Mouse (Mus musculus) cerebellum, adult 2 months (tissue): ENCODE results near the gene Npy4r. TPM values are rescaled to one million over a fixed set of nuclear protein-coding genes. Genes with fewer than 3 reads are reported as not detected.
A peak's percentile ranks its signal among the peaks of the same experiment; 100 is the strongest.

Experiments
- DNase-seq, 2 experiments: peaks; one replicate each; pipeline ENCODE4 v3.0.0; 2021
- H3K27ac ChIP-seq: fragments of 200-500 bp; 2 replicates; pipeline ENCODE4 v1.5.1; 2012; ENCODE audit warnings: low read length, control low read depth, inconsistent platforms; ENCODE audit not compliant: insufficient read depth
- H3K27me3 ChIP-seq: fragments of 200-500 bp; 2 replicates; pipeline ENCODE4 v1.6.1; 2012; ENCODE audit warnings: inconsistent platforms, mild to moderate bottlenecking, low read length, moderate library complexity; ENCODE audit not compliant: control insufficient read depth, insufficient read depth
- H3K4me1 ChIP-seq: fragments of 200-500 bp; 2 replicates; pipeline ENCODE4 v1.6.1; 2011; ENCODE audit warnings: low read length; ENCODE audit not compliant: control insufficient read depth, insufficient read depth
- H3K4me3 ChIP-seq: fragments of 200-500 bp; replicated peaks from 2 replicates; pipeline ENCODE3; 2011; ENCODE audit warnings: mild to moderate bottlenecking, low read depth, low read length, control low read depth; ENCODE audit not compliant: insufficient read depth
- CTCF ChIP-seq: fragments of 200-500 bp; IDR thresholded peaks from 2 replicates; pipeline ENCODE4 v1.5.1; 2011; ENCODE audit warnings: low read depth, mild to moderate bottlenecking, control low read depth, low read length, moderate library complexity, borderline replicate concordance; ENCODE audit not compliant: insufficient read depth
- POLR2A ChIP-seq: fragments of 200-500 bp; IDR thresholded peaks from 2 replicates; pipeline ENCODE4 v1.6.1; 2011; ENCODE audit warnings: low read length, control low read depth, borderline replicate concordance; ENCODE audit not compliant: insufficient read depth
- WGBS: fragments of 180-500 bp; shearing (Covaris S2); methylation state at CpG from one replicate; pipeline ENCODE4 v1.1.7; 2018; 5-methylcytosine and 5-hydroxymethylcytosine counted together
- polyA plus RNA-seq: library from polyadenylated mRNA; depleted of rRNA; stranded (reverse); fragments of >200 nt; gene quantifications from 2 replicates; pipeline ENCODE4 v1.2.3, GENCODE M21; 2012

The Npy4r gene
- polyA plus RNA-seq, 1 experiment, result 0.18 TPM

DNA sequence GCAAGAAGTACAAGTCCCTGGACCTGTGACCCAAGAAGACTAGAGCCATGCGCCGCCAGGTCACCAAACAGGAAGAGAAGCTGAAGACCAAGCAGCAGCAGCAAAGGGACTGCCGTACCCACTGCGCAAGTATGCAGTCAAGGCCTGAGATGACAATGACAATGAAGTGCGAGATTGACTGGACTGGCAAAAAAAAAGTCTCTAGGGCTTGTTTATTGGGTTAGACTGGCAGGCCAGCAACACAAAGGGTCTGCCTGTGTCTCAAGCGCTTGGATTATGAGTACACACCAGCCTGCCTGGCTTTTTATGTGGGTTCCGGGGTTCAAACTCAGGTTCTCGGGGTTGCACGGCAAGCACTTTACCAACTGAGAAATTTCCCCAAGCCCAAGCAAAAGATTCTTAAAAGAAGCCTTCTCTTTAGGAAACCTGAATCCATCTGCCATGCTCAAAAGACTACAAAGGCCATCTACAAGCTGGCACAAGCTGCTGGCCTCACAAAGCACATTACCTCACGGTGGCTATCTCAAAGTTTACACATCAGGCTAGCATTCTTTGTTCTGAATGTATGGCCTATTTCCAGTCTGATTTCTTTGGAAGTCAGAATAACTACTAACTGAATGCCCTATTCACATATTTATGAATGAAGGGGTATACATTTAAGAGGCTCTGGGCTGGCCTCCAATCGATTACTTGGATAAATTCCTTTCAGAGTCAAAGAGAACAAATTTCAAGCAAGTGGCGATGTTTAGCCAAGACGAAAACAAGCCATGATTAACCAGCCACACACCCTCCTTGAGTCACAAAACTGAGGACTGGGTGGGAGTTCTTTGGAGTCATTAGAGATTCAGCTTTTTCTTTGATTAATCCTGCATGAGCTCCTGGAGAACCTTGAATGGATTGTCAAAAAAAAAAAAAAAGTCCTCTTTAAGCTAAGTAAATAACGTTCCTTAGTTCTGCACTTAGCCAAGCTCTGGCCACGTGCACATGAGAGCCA lies 12.3 kb downstream of the Npy4r start:
- no peak for DNase-seq
- Histone ChIP-seq H3K4me1 (no peaks in the 10 kb centered on the region), H3K27me3 (no peaks in the 10 kb centered on the region), H3K27ac (no peak overlapping the region), H3K4me3 (no peak overlapping the region)
- 87% methylated on average over 15 of the region's 15 CpGs for WGBS
- TF ChIP-seq POLR2A (no peak), CTCF (no peak)

DNA sequence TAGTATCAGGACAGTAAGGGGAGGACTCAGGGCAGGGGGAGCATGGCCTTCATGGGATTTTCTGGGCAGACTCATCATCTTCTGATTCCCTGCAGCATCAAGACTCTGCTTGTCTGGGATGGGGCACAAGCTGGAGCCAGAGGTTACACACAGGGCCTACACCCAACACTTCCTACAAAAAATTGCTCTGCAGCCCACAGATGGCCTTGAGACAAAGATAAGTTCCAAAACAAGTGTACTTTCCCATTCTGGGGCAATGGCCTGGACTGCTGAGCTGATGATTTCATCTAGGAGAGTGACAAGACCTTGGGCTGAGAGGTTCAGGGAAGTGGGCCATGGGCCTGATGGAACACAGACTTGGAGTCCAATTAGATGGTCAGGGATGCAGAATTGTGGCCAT lies 16.9 kb downstream of the Npy4r start:
- no peak overlapping the region for H3K27ac ChIP-seq
- no peaks in the 10 kb centered on the region for H3K4me1 ChIP-seq
- H3K4me3 ChIP-seq, result no peak overlapping the region
- no peaks in the 10 kb centered on the region for H3K27me3 ChIP-seq
- DNase-seq, result no peak
- TF ChIP-seq POLR2A, result no peak
- no peak for TF ChIP-seq CTCF

DNA sequence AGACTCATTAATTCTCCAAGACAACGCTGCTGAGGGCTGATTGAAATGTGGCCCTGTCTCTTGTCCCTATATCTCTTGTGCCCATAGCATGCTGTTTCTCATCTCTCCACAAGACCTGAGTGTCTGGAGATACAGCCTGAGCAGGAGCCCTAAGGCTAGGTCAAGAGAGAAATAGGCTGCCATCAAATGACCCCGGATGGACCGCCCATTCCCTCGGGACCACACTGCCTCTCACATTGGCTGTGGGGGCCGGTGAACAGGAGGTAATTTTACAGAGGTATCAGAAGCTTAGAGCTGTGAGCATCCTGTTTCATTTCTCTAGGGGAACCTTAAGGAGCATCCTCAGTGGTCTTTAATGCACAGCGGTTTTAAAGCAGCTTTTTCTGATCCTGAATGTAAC lies 21.1 kb downstream of the Npy4r start:
- TF ChIP-seq POLR2A (no peak), CTCF (no peak)
- DNase-seq, result no peak
- H3K4me1 ChIP-seq, result no peaks in the 10 kb centered on the region
- H3K4me3 ChIP-seq, result no peak overlapping the region
- no peaks in the 10 kb centered on the region for H3K27me3 ChIP-seq
- 63% methylated on average over 6 of the region's 6 CpGs for WGBS
- H3K27ac ChIP-seq, result no peak overlapping the region

DNA sequence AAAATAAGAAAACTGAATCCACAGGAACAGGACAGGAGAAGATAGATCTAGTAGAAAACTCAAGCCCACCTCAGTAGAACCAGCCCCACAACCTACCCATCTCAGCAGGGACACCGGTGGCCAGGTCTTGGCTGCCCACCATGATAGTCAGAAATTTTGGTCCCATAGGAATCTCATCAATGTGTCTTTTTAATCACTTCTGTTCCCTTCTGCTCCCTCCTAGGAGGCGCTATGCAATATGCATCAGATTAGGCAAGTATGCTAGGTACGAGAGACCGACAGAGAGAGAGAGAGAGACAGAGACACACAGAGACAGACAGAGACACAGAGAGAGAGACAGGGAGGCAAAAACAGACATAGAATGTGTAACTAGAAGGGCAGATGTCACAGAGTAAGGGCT lies 30.6 kb downstream of the Npy4r start:
- H3K27me3 ChIP-seq, result no peaks in the 10 kb centered on the region
- DNase-seq, result no peak
- WGBS, result 96% methylated on average over 4 of the region's 4 CpGs
- H3K4me3 ChIP-seq, result no peak overlapping the region
- H3K27ac ChIP-seq, result no peak overlapping the region
- no peak for TF ChIP-seq CTCF
- TF ChIP-seq POLR2A, result no peak
- H3K4me1 ChIP-seq, result peaks cover 9% of the 10 kb centered on the region

DNA sequence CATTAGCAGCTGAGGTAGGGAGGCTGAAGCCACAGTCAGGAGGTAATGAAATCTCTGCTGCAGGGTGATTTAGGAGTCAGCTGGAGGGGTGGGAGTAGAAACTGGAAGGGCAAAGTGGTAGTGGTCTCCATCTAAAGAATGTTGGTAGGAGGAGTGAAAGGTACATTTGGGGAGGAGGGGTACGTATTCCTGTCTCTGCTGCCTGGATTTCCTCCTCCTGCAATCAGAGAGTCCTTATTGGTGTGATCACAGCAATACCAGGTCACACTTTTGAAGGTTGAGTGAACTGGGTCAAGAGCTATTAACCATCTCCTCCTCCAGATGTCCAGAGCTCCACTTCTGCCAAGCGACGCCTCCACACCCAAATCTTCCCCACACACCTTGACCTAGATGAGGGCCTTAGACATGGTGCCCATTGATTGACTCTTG lies 31.4 kb downstream of the Npy4r start:
- no peak for DNase-seq
- no peaks in the 10 kb centered on the region for H3K27me3 ChIP-seq
- WGBS, result over 99% methylated on average over 3 of the region's 3 CpGs
- H3K4me3 ChIP-seq, result no peak overlapping the region
- TF ChIP-seq CTCF, result no peak
- no peak for TF ChIP-seq POLR2A
- peaks cover 9% of the 10 kb centered on the region for H3K4me1 ChIP-seq
- H3K27ac ChIP-seq, result no peak overlapping the region

DNA sequence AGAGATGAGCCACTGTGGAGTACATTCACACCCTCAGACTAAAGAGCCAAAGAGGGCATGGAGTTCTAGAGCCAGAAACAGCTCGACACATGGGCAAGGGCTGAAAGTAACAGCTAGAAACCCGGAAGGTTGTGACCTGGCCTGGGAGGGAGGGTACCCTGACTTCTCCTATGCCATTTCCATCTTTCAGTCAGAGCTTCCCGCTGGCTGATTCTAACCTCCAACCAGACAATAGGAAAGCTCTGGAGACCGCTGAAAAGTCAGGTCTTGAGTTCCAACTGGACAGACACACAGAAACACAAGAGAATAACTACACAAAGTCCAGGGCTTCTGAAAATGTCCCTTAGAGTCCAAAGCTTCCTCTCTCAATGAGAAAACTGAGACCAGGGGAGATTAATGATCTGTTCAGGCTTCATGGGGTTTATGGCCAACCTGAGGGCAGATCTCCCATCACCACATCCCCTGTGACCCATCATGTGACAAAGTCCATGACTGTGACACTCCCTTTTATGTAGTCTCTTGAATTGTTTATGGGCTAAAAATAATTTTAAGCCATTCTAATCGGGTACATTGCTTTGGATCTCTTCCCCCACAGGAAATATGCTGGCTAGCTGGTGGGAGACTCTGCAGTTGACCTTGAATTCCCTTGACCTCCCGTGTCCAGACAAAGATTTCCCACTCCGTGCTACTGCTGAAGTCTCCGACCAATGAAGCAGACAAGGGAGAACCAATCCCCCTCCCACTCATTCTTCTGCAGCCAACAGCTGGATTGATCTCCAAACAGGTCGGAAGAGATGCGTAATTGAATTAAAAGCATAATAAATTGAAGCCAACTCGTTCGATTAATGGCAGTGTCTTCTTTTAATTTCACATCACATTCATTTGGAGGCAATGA lies 32.0 kb downstream of the Npy4r start:
- 86% methylated on average over 12 of the region's 12 CpGs for WGBS
- H3K27ac ChIP-seq, result no peak overlapping the region
- TF ChIP-seq CTCF (no peak), POLR2A (no peak)
- H3K27me3 ChIP-seq, result no peaks in the 10 kb centered on the region
- no peak for DNase-seq
- no peak overlapping the region for H3K4me3 ChIP-seq
- H3K4me1 ChIP-seq, result peaks cover 9% of the 10 kb centered on the region

DNA sequence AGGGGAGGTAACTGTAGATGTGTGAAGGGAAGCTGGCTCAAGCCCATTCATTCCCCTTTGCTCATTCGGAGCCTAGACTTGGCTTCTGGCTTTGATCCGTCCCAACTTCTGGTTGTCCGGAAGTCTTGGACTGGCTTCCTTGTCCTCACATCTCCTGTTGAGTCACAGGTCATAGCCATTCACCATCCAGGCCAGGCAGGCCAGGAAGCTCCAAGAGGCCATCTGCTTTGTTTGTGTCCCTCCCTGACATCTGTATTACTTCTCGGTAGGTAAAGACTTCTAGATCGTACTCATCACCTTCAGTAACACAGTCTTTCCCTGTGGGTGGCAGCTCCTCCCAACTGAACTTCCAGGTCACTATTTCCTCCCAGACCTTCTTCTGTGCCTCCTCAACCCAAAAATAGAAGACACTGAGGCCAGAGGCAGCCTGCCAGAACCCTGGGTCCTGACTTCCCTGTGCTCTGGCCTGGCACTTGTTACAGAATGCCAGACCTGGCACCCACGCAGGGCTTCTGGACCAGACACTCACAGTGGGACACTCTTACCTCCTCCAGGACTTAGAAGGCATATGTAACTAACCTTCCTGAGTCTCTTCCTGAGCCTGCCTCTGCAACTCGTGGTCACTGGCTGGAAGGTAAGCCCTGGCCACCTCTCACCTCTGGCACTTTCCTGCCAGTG lies 33.1 kb downstream of the Npy4r start:
- TF ChIP-seq POLR2A (no peak), CTCF (no peak)
- H3K4me1 ChIP-seq, result peaks cover 9% of the 10 kb centered on the region
- no peak overlapping the region for H3K27ac ChIP-seq
- 12% methylated on average over 7 of the region's 7 CpGs for WGBS
- H3K4me3 ChIP-seq, result no peak overlapping the region
- H3K27me3 ChIP-seq, result no peaks in the 10 kb centered on the region
- peak; percentile 83 to 89 for DNase-seq
